In the genomic region with DNA sequence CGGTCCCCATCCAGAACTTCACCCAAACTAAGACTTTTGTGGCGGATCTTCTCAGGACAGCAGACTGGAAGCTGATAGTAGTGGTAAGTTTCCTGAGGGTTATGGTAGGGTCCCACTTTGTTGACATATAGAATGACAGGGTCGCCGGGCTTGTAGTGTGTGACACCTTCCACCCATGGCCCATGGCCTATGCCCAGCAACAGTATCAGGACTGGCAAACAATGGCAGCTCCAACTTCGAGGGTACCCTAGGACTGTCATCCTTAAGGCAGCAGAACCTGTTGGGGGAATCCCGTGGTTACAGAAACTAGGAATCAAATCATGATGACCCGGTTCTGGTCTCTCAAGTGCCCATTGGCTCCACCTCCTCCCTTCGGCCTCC, we compare ENCODE assay signal across 7 mouse cellular contexts. TPM values are rescaled to one million over a fixed set of nuclear protein-coding genes. Genes with fewer than 3 reads are reported as not detected.
DNase-seq lines count a peak whose midpoint lies in the region; ATAC-seq and TF ChIP-seq lines count a peak whose summit lies in the region.

No protein-coding gene starts in this region.

- 13% methylated on average over 8 of the region's 8 CpGs for WGBS in lung, postnatal 0 days
- 24% methylated on average over 8 of the region's 8 CpGs for WGBS in forebrain, embryonic 11.5 days
- 19% methylated on average over 8 of the region's 8 CpGs for WGBS in limb, embryonic 14.5 days
- WGBS in stomach, embryonic 14.5 days, result 21% methylated on average over 8 of the region's 8 CpGs

- peak overlapping the region; percentile 94 for H3K4me3 ChIP-seq in lung, postnatal 0 days (ENCODE audit: low read depth, low read length)
- H3K4me3 ChIP-seq in forebrain, embryonic 11.5 days (ENCODE audit: low read depth, low read length), result peak overlapping the region; percentile 66
- peak overlapping the region; percentile 77 for H3K4me3 ChIP-seq in limb, embryonic 14.5 days (replicated peaks; ENCODE audit: low read length)
- peak overlapping the region; percentile 67 for H3K4me3 ChIP-seq in stomach, embryonic 14.5 days (ENCODE audit: low read depth, low read length)

- no peaks in the 10 kb centered on the region for H3K27me3 ChIP-seq in lung, postnatal 0 days (replicated peaks; ENCODE audit: insufficient read depth, low read length)
- H3K27me3 ChIP-seq in forebrain, embryonic 11.5 days (ENCODE audit: control insufficient read depth, insufficient read depth, low read length), result no peaks in the 10 kb centered on the region
- no peaks in the 10 kb centered on the region for H3K27me3 ChIP-seq in limb, embryonic 14.5 days (ENCODE audit: control insufficient read depth, insufficient read depth, low read length)
- no peaks in the 10 kb centered on the region for H3K27me3 ChIP-seq in stomach, embryonic 14.5 days (ENCODE audit: control insufficient read depth, insufficient read depth, low read length)

- peaks cover 26% of the 10 kb centered on the region; the same call in 1 of the 2 replicates for H3K36me3 ChIP-seq in lung, postnatal 0 days (ENCODE audit: insufficient read depth, low read length)
- H3K36me3 ChIP-seq in forebrain, embryonic 11.5 days (ENCODE audit: control insufficient read depth, insufficient read depth, low read length), result peaks cover 14% of the 10 kb centered on the region
- peaks cover 46% of the 10 kb centered on the region for H3K36me3 ChIP-seq in limb, embryonic 14.5 days (ENCODE audit: control insufficient read depth, insufficient read depth, low read length)
- H3K36me3 ChIP-seq in stomach, embryonic 14.5 days (ENCODE audit: control insufficient read depth, insufficient read depth, low read length), result peaks cover 40% of the 10 kb centered on the region

- H3K27ac ChIP-seq in lung, postnatal 0 days (ENCODE audit: low read length), result peak overlapping the region; percentile 94
- H3K27ac ChIP-seq in forebrain, embryonic 11.5 days (ENCODE audit: low read depth, low read length), result peak overlapping the region; percentile 87; the same call in 1 of the 2 replicates
- peak overlapping the region; percentile 97 for H3K27ac ChIP-seq in limb, embryonic 14.5 days (replicated peaks; ENCODE audit: low read depth, low read length)
- peak overlapping the region; percentile 95; the same call in 1 of the 2 replicates for H3K27ac ChIP-seq in stomach, embryonic 14.5 days (ENCODE audit: low read length)

- H3K4me1 ChIP-seq in lung, postnatal 0 days (ENCODE audit: insufficient read depth, low read depth, low read length), result peaks cover 5% of the 10 kb centered on the region; the same call in 1 of the 2 replicates
- peaks cover 15% of the 10 kb centered on the region for H3K4me1 ChIP-seq in forebrain, embryonic 11.5 days (replicated peaks; ENCODE audit: control insufficient read depth, insufficient read depth, low read length)
- peaks cover 13% of the 10 kb centered on the region for H3K4me1 ChIP-seq in limb, embryonic 14.5 days (ENCODE audit: control insufficient read depth, insufficient read depth, low read length)
- peaks cover 10% of the 10 kb centered on the region; the same call in 1 of the 2 replicates for H3K4me1 ChIP-seq in stomach, embryonic 14.5 days (ENCODE audit: control insufficient read depth, insufficient read depth, low read length)

- peak overlapping the region; percentile 90 for H3K9ac ChIP-seq in lung, postnatal 0 days (replicated peaks; ENCODE audit: low read depth)
- peak overlapping the region; percentile 95 for H3K9ac ChIP-seq in forebrain, embryonic 11.5 days (ENCODE audit: low read length)
- peak overlapping the region; percentile 91 for H3K9ac ChIP-seq in limb, embryonic 14.5 days (ENCODE audit: low read depth, low read length, severe bottlenecking)
- peak overlapping the region; percentile 89 for H3K9ac ChIP-seq in stomach, embryonic 14.5 days (replicated peaks; ENCODE audit: low read depth, low read length)

- peak overlapping the region; percentile 68 for H3K4me2 ChIP-seq in lung, postnatal 0 days (replicated peaks; ENCODE audit: low read depth, low read length)
- peak overlapping the region; percentile 81 for H3K4me2 ChIP-seq in forebrain, embryonic 11.5 days (ENCODE audit: low read depth, low read length, severe bottlenecking)
- peak overlapping the region; percentile 81 for H3K4me2 ChIP-seq in limb, embryonic 14.5 days (replicated peaks; ENCODE audit: low read depth, low read length, severe bottlenecking)
- peak overlapping the region; percentile 76 for H3K4me2 ChIP-seq in stomach, embryonic 14.5 days (replicated peaks; ENCODE audit: low read depth, low read length)

- ATAC-seq in lung, postnatal 0 days, result no peak
- ATAC-seq in forebrain, embryonic 11.5 days (replicated peaks; ENCODE audit: low FRiP score), result peak; percentile 19
- 0 out of 2 replicates have a peak, but pooled peaks have one; percentile 2 for ATAC-seq in limb, embryonic 14.5 days (ENCODE audit: low FRiP score, low read depth)
- 0 out of 2 replicates have a peak, but pooled peaks have one; percentile 6 for ATAC-seq in stomach, embryonic 14.5 days (ENCODE audit: insufficient number of reproducible peaks, insufficient read depth, low FRiP score, low read depth)

- no peak for TF ChIP-seq POLR2A in limb, embryonic 14.5 days (IDR thresholded peaks at IDR 0.05; ENCODE audit: borderline replicate concordance, extremely low read depth, insufficient read depth, insufficient read length)

- no peak for TF ChIP-seq CTCF in lung, postnatal 0 days (IDR thresholded peaks at IDR 0.05)

- no peak for DNase-seq in lung, postnatal 0 days (ENCODE audit: low spot score)
- DNase-seq in lung, adult 18-20 months, result no peak
- DNase-seq in forebrain, embryonic 11.5 days (ENCODE audit: low spot score), result no peak
- no peak for DNase-seq in limb, embryonic 14.5 days (ENCODE audit: low spot score)
- no peak for DNase-seq in urinary bladder, postnatal 25 days (ENCODE audit: low spot score)
- DNase-seq in gastrocnemius, postnatal 25 days, result no peak

- TF ChIP-seq EP300 in lung, postnatal 0 days (IDR thresholded peaks at IDR 0.05), result no peak

- H3K9me3 ChIP-seq in lung, postnatal 0 days (ENCODE audit: low read length), result no peaks in the 10 kb centered on the region
- no peaks in the 10 kb centered on the region for H3K9me3 ChIP-seq in forebrain, embryonic 11.5 days (ENCODE audit: control insufficient read depth, low read length)
- no peaks in the 10 kb centered on the region for H3K9me3 ChIP-seq in limb, embryonic 14.5 days (ENCODE audit: control insufficient read depth, low read length)
- no peaks in the 10 kb centered on the region for H3K9me3 ChIP-seq in stomach, embryonic 14.5 days (ENCODE audit: control insufficient read depth, low read depth, low read length)

RNA-seq across cellular contexts. Expression of gene Tm9sf1, which starts 0.9 kb away (rescaled TPM):
- polyA plus RNA-seq in lung, postnatal 0 days (2015; fragmentation: Nextera tagmentation; extraction: Ambion mirVana), result 84.3 and 91.1 TPM in 2 replicates
- 77.1 and 78.4 TPM in 2 replicates for polyA plus RNA-seq in forebrain, embryonic 11.5 days (2014; fragmentation: Nextera tagmentation; extraction: Ambion mirVana)
- 92.3 and 128 TPM in 2 replicates for polyA plus RNA-seq in limb, embryonic 14.5 days (2012; rRNA removed)
- polyA plus RNA-seq in limb, embryonic 14.5 days (2014; fragmentation: Nextera tagmentation; extraction: Ambion mirVana), result 111 and 116 TPM in 2 replicates
- polyA plus RNA-seq in stomach, embryonic 14.5 days (2014; fragmentation: Nextera tagmentation; extraction: Ambion mirVana), result 109 and 112 TPM in 2 replicates
- total RNA-seq in gastrocnemius, postnatal 25 days (2021), result 10 to 100 TPM; 15.8 to 17.6 TPM

RNA-seq across cellular contexts. Expression of gene Gm49378, which starts 5.0 kb away (rescaled TPM):
- 1.2 and 2.0 TPM in 2 replicates for polyA plus RNA-seq in lung, postnatal 0 days (2015; fragmentation: Nextera tagmentation; extraction: Ambion mirVana)
- 3.4 and 4.0 TPM in 2 replicates for polyA plus RNA-seq in forebrain, embryonic 11.5 days (2014; fragmentation: Nextera tagmentation; extraction: Ambion mirVana)
- polyA plus RNA-seq in limb, embryonic 14.5 days (2012; rRNA removed), result 6.8 and 12.2 TPM in 2 replicates
- 1.5 and 3.7 TPM in 2 replicates for polyA plus RNA-seq in limb, embryonic 14.5 days (2014; fragmentation: Nextera tagmentation; extraction: Ambion mirVana)
- polyA plus RNA-seq in stomach, embryonic 14.5 days (2014; fragmentation: Nextera tagmentation; extraction: Ambion mirVana), result 3.7 and 3.9 TPM in 2 replicates
- 1 to 10 TPM in 1 of 2 experiments, under 1 TPM in 1; 0.72 to 1.2 TPM for total RNA-seq in gastrocnemius, postnatal 25 days (2021)

RNA-seq across cellular contexts. Expression of gene Ipo4, which starts 6.9 kb away (rescaled TPM):
- 25.5 and 25.9 TPM in 2 replicates for polyA plus RNA-seq in lung, postnatal 0 days (2015; fragmentation: Nextera tagmentation; extraction: Ambion mirVana)
- polyA plus RNA-seq in forebrain, embryonic 11.5 days (2014; fragmentation: Nextera tagmentation; extraction: Ambion mirVana), result 77.2 and 104 TPM in 2 replicates
- polyA plus RNA-seq in limb, embryonic 14.5 days (2012; rRNA removed), result 185 and 239 TPM in 2 replicates
- polyA plus RNA-seq in limb, embryonic 14.5 days (2014; fragmentation: Nextera tagmentation; extraction: Ambion mirVana), result 131 and 133 TPM in 2 replicates
- polyA plus RNA-seq in stomach, embryonic 14.5 days (2014; fragmentation: Nextera tagmentation; extraction: Ambion mirVana), result 93.6 and 105 TPM in 2 replicates
- 10 to 100 TPM; 56.8 to 76.0 TPM for total RNA-seq in gastrocnemius, postnatal 25 days (2021)

RNA-seq across cellular contexts. Expression of gene Tssk4, which starts 7.3 kb away (rescaled TPM):
- polyA plus RNA-seq in lung, postnatal 0 days (2015; fragmentation: Nextera tagmentation; extraction: Ambion mirVana), result 0.58 and 0.61 TPM in 2 replicates
- polyA plus RNA-seq in forebrain, embryonic 11.5 days (2014; fragmentation: Nextera tagmentation; extraction: Ambion mirVana), result 0.76 and 0.99 TPM in 2 replicates
- polyA plus RNA-seq in limb, embryonic 14.5 days (2012; rRNA removed), result 2.9 and 3.3 TPM in 2 replicates
- 1.2 and 1.4 TPM in 2 replicates for polyA plus RNA-seq in limb, embryonic 14.5 days (2014; fragmentation: Nextera tagmentation; extraction: Ambion mirVana)
- polyA plus RNA-seq in stomach, embryonic 14.5 days (2014; fragmentation: Nextera tagmentation; extraction: Ambion mirVana), result 0.59 and 1.6 TPM in 2 replicates
- total RNA-seq in gastrocnemius, postnatal 25 days (2021), result under 1 TPM in 1 of 2 experiments, not detected in 1; 0.24 TPM

RNA-seq across cellular contexts. Expression of gene Mdp1, which starts 17.6 kb away (rescaled TPM):
- polyA plus RNA-seq in lung, postnatal 0 days (2015; fragmentation: Nextera tagmentation; extraction: Ambion mirVana), result 46.2 and 47.6 TPM in 2 replicates
- polyA plus RNA-seq in forebrain, embryonic 11.5 days (2014; fragmentation: Nextera tagmentation; extraction: Ambion mirVana), result 61.9 and 62.3 TPM in 2 replicates
- polyA plus RNA-seq in limb, embryonic 14.5 days (2012; rRNA removed), result 47.4 and 49.7 TPM in 2 replicates
- 53.7 and 59.1 TPM in 2 replicates for polyA plus RNA-seq in limb, embryonic 14.5 days (2014; fragmentation: Nextera tagmentation; extraction: Ambion mirVana)
- polyA plus RNA-seq in stomach, embryonic 14.5 days (2014; fragmentation: Nextera tagmentation; extraction: Ambion mirVana), result 54.8 and 55.8 TPM in 2 replicates
- total RNA-seq in gastrocnemius, postnatal 25 days (2021), result 10 to 100 TPM; 15.0 to 17.3 TPM
